ENCODE assay signal across 9 mouse cellular contexts in genomic region chr8:120426105-120426504, GRCm38 (mm10).
DNase-seq lines count a peak whose midpoint lies in the region; ATAC-seq and TF ChIP-seq lines count a peak whose summit lies in the region.
"Had no signal": no experiment of that assay in that cellular context is flagged by ENCODE, and none has a peak within 500 bp of the region (broad histone marks: within the 10 kb centered on the region; RNA-seq: fewer than 3 reads in every experiment).

No protein-coding gene starts in this region.

- 31% methylated on average over 1 of the region's 1 CpGs for WGBS in kidney, embryonic 16.5 days
- WGBS in limb, embryonic 10.5 days: 31% methylated on average over 1 of the region's 1 CpGs
- 43% methylated on average over 1 of the region's 1 CpGs for WGBS in midbrain, postnatal 0 days

- no peak overlapping the region for H3K4me3 ChIP-seq in kidney, embryonic 16.5 days (ENCODE audit: low read length)
- no peak overlapping the region; the same call in 1 of the 2 replicates for H3K4me3 ChIP-seq in limb, embryonic 10.5 days
- no peak overlapping the region for H3K4me3 ChIP-seq in midbrain, postnatal 0 days (ENCODE audit: low read depth, low read length)

- H3K27ac ChIP-seq in kidney, embryonic 16.5 days (ENCODE audit: low read length): peak overlapping the region; percentile 77
- peak overlapping the region; percentile 78 for H3K27ac ChIP-seq in limb, embryonic 10.5 days
- H3K27ac ChIP-seq in midbrain, postnatal 0 days (ENCODE audit: low read depth, low read length): peak overlapping the region; percentile 82

- no peak for DNase-seq in kidney, adult 9 months
- DNase-seq in limb, embryonic 10.5 days (ENCODE audit: low spot score): no peak
- no peak for DNase-seq in midbrain, postnatal 0 days (ENCODE audit: low spot score)
- no peak for DNase-seq in adrenal gland, postnatal 25 days
- no peak for DNase-seq in ovary, postnatal 10 days (ENCODE audit: low spot score)
- DNase-seq: cerebellum, postnatal 25 days had no signal

- H3K36me3 ChIP-seq in kidney, embryonic 16.5 days (ENCODE audit: insufficient read depth, low read length): no peaks in the 10 kb centered on the region
- H3K36me3 ChIP-seq in limb, embryonic 10.5 days: no peaks in the 10 kb centered on the region
- H3K36me3 ChIP-seq in midbrain, postnatal 0 days (ENCODE audit: insufficient read depth, low read length): no peaks in the 10 kb centered on the region

- H3K9ac ChIP-seq in kidney, embryonic 16.5 days (replicated peaks; ENCODE audit: low read length): no peak overlapping the region
- no peak overlapping the region for H3K9ac ChIP-seq in midbrain, postnatal 0 days (replicated peaks; ENCODE audit: low read length, poor library complexity, severe bottlenecking)

- H3K9me3 ChIP-seq in kidney, embryonic 16.5 days (ENCODE audit: low read length): no peaks in the 10 kb centered on the region
- H3K9me3 ChIP-seq in limb, embryonic 10.5 days (replicated peaks): no peaks in the 10 kb centered on the region
- H3K9me3 ChIP-seq in midbrain, postnatal 0 days (ENCODE audit: low read length): no peaks in the 10 kb centered on the region

- no peak for ATAC-seq in kidney, embryonic 16.5 days (ENCODE audit: low FRiP score, low TSS enrichment)
- peak; percentile 20; the same call in 1 of the 2 replicates for ATAC-seq in erythroid progenitor cell, adult 5-6 weeks (replicated peaks; ENCODE audit: low FRiP score, poor library complexity, severe bottlenecking)
- ATAC-seq in midbrain, postnatal 0 days (ENCODE audit: low FRiP score): no peak
- no peak for ATAC-seq in monocyte, adult 5-6 weeks (replicated peaks; ENCODE audit: insufficient number of reproducible peaks, low FRiP score, low TSS enrichment, poor library complexity, severe bottlenecking)

- H3K4me1 ChIP-seq in kidney, embryonic 16.5 days (ENCODE audit: insufficient read depth, low read length): peaks cover 64% of the 10 kb centered on the region
- peaks cover 92% of the 10 kb centered on the region for H3K4me1 ChIP-seq in limb, embryonic 10.5 days
- peaks cover 34% of the 10 kb centered on the region for H3K4me1 ChIP-seq in midbrain, postnatal 0 days (ENCODE audit: insufficient read depth, low read length)

- H3K27me3 ChIP-seq in kidney, embryonic 16.5 days (ENCODE audit: insufficient read depth, low read length): no peaks in the 10 kb centered on the region
- H3K27me3 ChIP-seq in limb, embryonic 10.5 days (ENCODE audit: low read depth, poor library complexity, severe bottlenecking): 0 out of 2 replicates have a peak, but pooled peaks cover 4% of the 10 kb centered on the region
- H3K27me3 ChIP-seq in midbrain, postnatal 0 days (ENCODE audit: insufficient read depth, low read length): no peaks in the 10 kb centered on the region

- no peak overlapping the region for H3K4me2 ChIP-seq in kidney, embryonic 16.5 days (replicated peaks; ENCODE audit: low read depth, low read length)
- no peak overlapping the region for H3K4me2 ChIP-seq in midbrain, postnatal 0 days (ENCODE audit: low read depth, low read length, poor library complexity, severe bottlenecking)

- no peak for TF ChIP-seq CTCF in midbrain, postnatal 0 days (IDR thresholded peaks at IDR 0.05)
